Mouse (Mus musculus) E14TG2a.4 (cell line): ENCODE measurements around the gene Anks1b.

Experiments
- H3K27me3 ChIP-seq: 2 replicates; pipeline ENCODE4 v1.6.1; 2014; ENCODE audit warnings: low read length, control low read depth; ENCODE audit not compliant: insufficient read depth
- H3K36me3 ChIP-seq: 2 replicates; pipeline ENCODE4 v1.6.1; 2014; ENCODE audit warnings: low read length, control low read depth; ENCODE audit not compliant: insufficient read depth
- H3K4me1 ChIP-seq: replicated peaks from 2 replicates; pipeline ENCODE4 v1.6.1; 2014; ENCODE audit warnings: low read depth, low read length, control low read depth
- H3K4me3 ChIP-seq: replicated peaks from 2 replicates; pipeline ENCODE4 v1.5.1; 2014; ENCODE audit warnings: mild to moderate bottlenecking, low read length
- H3K9me3 ChIP-seq: 2 replicates; pipeline ENCODE4 v1.6.1; 2014; ENCODE audit warnings: low read length, control low read depth
- CTCF ChIP-seq: conservative IDR thresholded peaks from 2 replicates; pipeline ENCODE4 v1.5.1; 2014; ENCODE audit warnings: low read length
- NANOG ChIP-seq: IDR thresholded peaks from 2 replicates; pipeline ENCODE4 v1.6.1; 2014; ENCODE audit warnings: borderline replicate concordance, low read length, mixed read lengths
- POU5F1 ChIP-seq: IDR thresholded peaks from 2 replicates; pipeline ENCODE4 v1.6.1; 2014; ENCODE audit warnings: low read length, borderline replicate concordance

Anks1b gene

GRCm38 (mm10) chr10:90953103-90953709, 1079.9 kb downstream of the Anks1b start:
- H3K9me3 ChIP-seq = no peaks in the 10 kb centered on the region
- no peaks in the 10 kb centered on the region for H3K36me3 ChIP-seq
- no peaks in the 10 kb centered on the region for H3K4me1 ChIP-seq
- H3K4me3 ChIP-seq = no peak overlapping the region
- H3K27me3 ChIP-seq = peaks cover 8% of the 10 kb centered on the region; the same call in 1 of the 2 replicates
- TF ChIP-seq POU5F1 (no peak), CTCF (no peak), NANOG (no peak)

GRCm38 (mm10) chr10:90953821-90954220, 1080.5 kb downstream of the Anks1b start:
- TF ChIP-seq CTCF (no peak), NANOG (no peak), POU5F1 (no peak)
- H3K36me3 ChIP-seq = no peaks in the 10 kb centered on the region
- no peaks in the 10 kb centered on the region for H3K4me1 ChIP-seq
- no peaks in the 10 kb centered on the region for H3K9me3 ChIP-seq
- no peak overlapping the region for H3K4me3 ChIP-seq
- 0 out of 2 replicates have a peak, but pooled peaks cover 5% of the 10 kb centered on the region for H3K27me3 ChIP-seq

- no peak overlapping the region for H3K4me3 ChIP-seq
- H3K27me3 ChIP-seq = peaks cover 19% of the 10 kb centered on the region
- H3K36me3 ChIP-seq = no peaks in the 10 kb centered on the region
- H3K4me1 ChIP-seq = 0 out of 2 replicates have a peak, but pooled peaks cover 2% of the 10 kb centered on the region
- no peaks in the 10 kb centered on the region for H3K9me3 ChIP-seq
- TF ChIP-seq POU5F1 = no peak
- TF ChIP-seq NANOG = no peak
- TF ChIP-seq CTCF = no peak
These were observed 1087.1 kb downstream of the Anks1b start for GRCm38 (mm10) chr10:90960374-90960773.

GRCm38 (mm10) chr10:90964511-90964910, 1091.2 kb downstream of the Anks1b start:
- Histone ChIP-seq H3K4me1 (0 out of 2 replicates have a peak, but pooled peaks cover 2% of the 10 kb centered on the region), H3K36me3 (no peaks in the 10 kb centered on the region), H3K4me3 (no peak overlapping the region), H3K27me3 (peaks cover 60% of the 10 kb centered on the region), H3K9me3 (no peaks in the 10 kb centered on the region)
- no peak for TF ChIP-seq NANOG

- no peak for TF ChIP-seq POU5F1
- no peak for TF ChIP-seq NANOG
- no peak for TF ChIP-seq CTCF
- Histone ChIP-seq H3K4me1 (0 out of 2 replicates have a peak, but pooled peaks cover 7% of the 10 kb centered on the region), H3K27me3 (peaks cover 70% of the 10 kb centered on the region), H3K9me3 (no peaks in the 10 kb centered on the region), H3K36me3 (no peaks in the 10 kb centered on the region), H3K4me3 (no peak overlapping the region)
These were observed 1092.5 kb downstream of the Anks1b start for GRCm38 (mm10) chr10:90965671-90966315.

- no peak for TF ChIP-seq CTCF
- TF ChIP-seq NANOG = no peak
- no peak for TF ChIP-seq POU5F1
- Histone ChIP-seq H3K4me1 (0 out of 2 replicates have a peak, but pooled peaks cover 7% of the 10 kb centered on the region), H3K36me3 (no peaks in the 10 kb centered on the region), H3K27me3 (peaks cover 66% of the 10 kb centered on the region), H3K4me3 (no peak overlapping the region), H3K9me3 (no peaks in the 10 kb centered on the region)
These were observed 1093.5 kb downstream of the Anks1b start for GRCm38 (mm10) chr10:90966821-90967220.

GRCm38 (mm10) chr10:90968247-90968646, 1094.9 kb downstream of the Anks1b start:
- Histone ChIP-seq H3K4me3 (no peak overlapping the region), H3K36me3 (no peaks in the 10 kb centered on the region), H3K4me1 (0 out of 2 replicates have a peak, but pooled peaks cover 7% of the 10 kb centered on the region), H3K27me3 (peaks cover 69% of the 10 kb centered on the region), H3K9me3 (no peaks in the 10 kb centered on the region)
- TF ChIP-seq CTCF (no peak), POU5F1 (no peak), NANOG (no peak)

GRCm38 (mm10) chr10:90969355-90970174, 1096.3 kb downstream of the Anks1b start:
- H3K9me3 ChIP-seq = no peaks in the 10 kb centered on the region
- no peak for TF ChIP-seq NANOG
- TF ChIP-seq POU5F1 = no peak
- TF ChIP-seq CTCF = no peak

More at GRCm38 (mm10) chr10:90969355-90970174, 1096.3 kb downstream of the Anks1b start:
- H3K36me3 ChIP-seq = no peaks in the 10 kb centered on the region
- 0 out of 2 replicates have a peak, but pooled peaks cover 5% of the 10 kb centered on the region for H3K4me1 ChIP-seq
- H3K4me3 ChIP-seq = peak overlapping the region; percentile 76
- H3K27me3 ChIP-seq = peaks cover 81% of the 10 kb centered on the region
